Mouse (Mus musculus): ENCODE data around the gene Btg2. TPM values are rescaled to one million over a fixed set of nuclear protein-coding genes. Genes with fewer than 3 reads are reported as not detected.

Gene Btg2
- polyA plus RNA-seq, 1 experiment from 2014 or later, result 69.4 TPM

- no peaks in the 10 kb centered on the region for H3K36me3 ChIP-seq
- H3K4me2 ChIP-seq (replicated peaks), result no peak overlapping the region
- H3K9me3 ChIP-seq, result no peaks in the 10 kb centered on the region
- H3K4me1 ChIP-seq, result peaks cover 76% of the 10 kb centered on the region
- no peak overlapping the region for H3K4me3 ChIP-seq
- no peak for ATAC-seq (replicated peaks)
- H3K27me3 ChIP-seq, result no peaks in the 10 kb centered on the region
- WGBS, result 74% methylated on average over 7 of the region's 7 CpGs
- H3K27ac ChIP-seq (replicated peaks), result peak overlapping the region; percentile 93
- H3K9ac ChIP-seq (replicated peaks), result no peak overlapping the region
Measured at GRCm38 (mm10) chr1:134097080-134097855, 18.3 kb upstream of the Btg2 start.

- no peaks in the 10 kb centered on the region for H3K36me3 ChIP-seq
- no peak overlapping the region for H3K9ac ChIP-seq (replicated peaks)
- peak overlapping the region; percentile 93 for H3K27ac ChIP-seq (replicated peaks)
- H3K9me3 ChIP-seq, result no peaks in the 10 kb centered on the region
- H3K4me3 ChIP-seq, result no peak overlapping the region
- ATAC-seq (replicated peaks), result peak; percentile 80
- H3K4me2 ChIP-seq (replicated peaks), result peak overlapping the region; percentile 21; the same call in 1 of the 2 replicates
- WGBS, result 10% methylated on average over 14 of the region's 14 CpGs
- H3K4me1 ChIP-seq, result peaks cover 76% of the 10 kb centered on the region
- H3K27me3 ChIP-seq, result no peaks in the 10 kb centered on the region
Measured at GRCm38 (mm10) chr1:134096264-134096934, 17.5 kb upstream of the Btg2 start.

GRCm38 (mm10) chr1:134095721-134096120, 16.8 kb upstream of the Btg2 start:
- Histone ChIP-seq H3K4me3 (no peak overlapping the region), H3K4me2 (replicated peaks) (peak overlapping the region; percentile 21; the same call in 1 of the 2 replicates), H3K36me3 (no peaks in the 10 kb centered on the region), H3K27me3 (no peaks in the 10 kb centered on the region), H3K4me1 (peaks cover 76% of the 10 kb centered on the region), H3K9me3 (no peaks in the 10 kb centered on the region), H3K27ac (replicated peaks) (peak overlapping the region; percentile 93), H3K9ac (replicated peaks) (no peak overlapping the region)
- 63% methylated on average over 4 of the region's 4 CpGs for WGBS
- no peak for ATAC-seq (replicated peaks)

GRCm38 (mm10) chr1:134095033-134095612, 16.2 kb upstream of the Btg2 start:
- Histone ChIP-seq H3K4me1 (peaks cover 76% of the 10 kb centered on the region), H3K9ac (replicated peaks) (no peak overlapping the region)
- WGBS, result 65% methylated on average over 7 of the region's 7 CpGs

GRCm38 (mm10) chr1:134093771-134094526, 15.0 kb upstream of the Btg2 start:
- no peaks in the 10 kb centered on the region for H3K9me3 ChIP-seq

More at GRCm38 (mm10) chr1:134095033-134095612, 16.2 kb upstream of the Btg2 start:
- Histone ChIP-seq H3K9me3 (no peaks in the 10 kb centered on the region), H3K27ac (replicated peaks) (peak overlapping the region; percentile 93), H3K4me2 (replicated peaks) (no peak overlapping the region), H3K4me3 (no peak overlapping the region), H3K36me3 (no peaks in the 10 kb centered on the region), H3K27me3 (no peaks in the 10 kb centered on the region)
- no peak for ATAC-seq (replicated peaks)

GRCm38 (mm10) chr1:134092852-134093770, 14.2 kb upstream of the Btg2 start:
- Histone ChIP-seq H3K4me3 (peak overlapping the region; percentile 48), H3K9me3 (no peaks in the 10 kb centered on the region), H3K27me3 (no peaks in the 10 kb centered on the region), H3K36me3 (no peaks in the 10 kb centered on the region), H3K4me1 (peaks cover 57% of the 10 kb centered on the region), H3K27ac (replicated peaks) (peak overlapping the region; percentile 75), H3K4me2 (replicated peaks) (peak overlapping the region; percentile 78), H3K9ac (replicated peaks) (peak overlapping the region; percentile 58)
- ATAC-seq (replicated peaks), result peak; percentile 66
- WGBS, result 2% methylated on average over 43 of the region's 43 CpGs

More at GRCm38 (mm10) chr1:134093771-134094526, 15.0 kb upstream of the Btg2 start:
- peak overlapping the region; percentile 75 for H3K27ac ChIP-seq (replicated peaks)
- WGBS, result 65% methylated on average over 13 of the region's 13 CpGs
- H3K9ac ChIP-seq (replicated peaks), result no peak overlapping the region
- H3K4me1 ChIP-seq, result peaks cover 66% of the 10 kb centered on the region
- no peaks in the 10 kb centered on the region for H3K27me3 ChIP-seq
- no peak for ATAC-seq (replicated peaks)
- H3K4me3 ChIP-seq, result no peak overlapping the region
- H3K36me3 ChIP-seq, result no peaks in the 10 kb centered on the region
- H3K4me2 ChIP-seq (replicated peaks), result no peak overlapping the region

- WGBS, result 34% methylated on average over 6 of the region's 6 CpGs
- Histone ChIP-seq H3K4me1 (peaks cover 50% of the 10 kb centered on the region), H3K9me3 (no peaks in the 10 kb centered on the region), H3K27me3 (no peaks in the 10 kb centered on the region), H3K9ac (replicated peaks) (peak overlapping the region; percentile 58), H3K36me3 (no peaks in the 10 kb centered on the region), H3K4me3 (peak overlapping the region; percentile 48), H3K4me2 (replicated peaks) (peak overlapping the region; percentile 78), H3K27ac (replicated peaks) (peak overlapping the region; percentile 75)
- no peak for ATAC-seq (replicated peaks)
Measured at GRCm38 (mm10) chr1:134092368-134092767, 13.4 kb upstream of the Btg2 start.

- Histone ChIP-seq H3K27me3 (no peaks in the 10 kb centered on the region), H3K4me1 (peaks cover 46% of the 10 kb centered on the region), H3K4me2 (replicated peaks) (no peak overlapping the region), H3K9me3 (no peaks in the 10 kb centered on the region), H3K9ac (replicated peaks) (no peak overlapping the region), H3K27ac (replicated peaks) (peak overlapping the region; percentile 75; the same call in 1 of the 2 replicates), H3K4me3 (no peak overlapping the region), H3K36me3 (no peaks in the 10 kb centered on the region)
- 91% methylated on average over 3 of the region's 3 CpGs for WGBS
- ATAC-seq (replicated peaks), result no peak
Measured at GRCm38 (mm10) chr1:134091851-134092250, 12.9 kb upstream of the Btg2 start.

GRCm38 (mm10) chr1:134089074-134089473, 10.2 kb upstream of the Btg2 start:
- Histone ChIP-seq H3K4me3 (no peak overlapping the region), H3K4me1 (peaks cover 37% of the 10 kb centered on the region), H3K27ac (replicated peaks) (no peak overlapping the region), H3K9me3 (no peaks in the 10 kb centered on the region), H3K4me2 (replicated peaks) (no peak overlapping the region), H3K9ac (replicated peaks) (no peak overlapping the region), H3K27me3 (no peaks in the 10 kb centered on the region), H3K36me3 (no peaks in the 10 kb centered on the region)
- 88% methylated on average over 7 of the region's 7 CpGs for WGBS
- no peak for ATAC-seq (replicated peaks)

- H3K4me1 ChIP-seq, result peaks cover 22% of the 10 kb centered on the region
- peak overlapping the region; percentile 13; the same call in 1 of the 2 replicates for H3K9ac ChIP-seq (replicated peaks)
- H3K27me3 ChIP-seq, result no peaks in the 10 kb centered on the region
- H3K4me3 ChIP-seq, result no peak overlapping the region
- H3K36me3 ChIP-seq, result no peaks in the 10 kb centered on the region
- no peak overlapping the region for H3K4me2 ChIP-seq (replicated peaks)
- no peak overlapping the region for H3K27ac ChIP-seq (replicated peaks)
- WGBS, result 59% methylated on average over 16 of the region's 16 CpGs
- ATAC-seq (replicated peaks), result no peak
- no peaks in the 10 kb centered on the region for H3K9me3 ChIP-seq
Measured at GRCm38 (mm10) chr1:134086811-134087398, 8.0 kb upstream of the Btg2 start.
